Mouse (Mus musculus) hindbrain, embryonic 11.5 days (tissue): Measurements from ENCODE around the gene Higd1a. TPM values are rescaled to one million over a fixed set of nuclear protein-coding genes. Genes with fewer than 3 reads are reported as not detected.

Source experiments
- ATAC-seq: fragments of 200-750 bp; cut with Nextera tagmentation; 2 replicates; pipeline ENCODE4 v1.8.0; 2017; ENCODE audit warnings: mild to moderate bottlenecking, moderate TSS enrichment, moderate library complexity; ENCODE audit not compliant: low FRiP score
- DNase-seq: peaks from one replicate; pipeline ENCODE4 v3.0.0-alpha.2; 2015; ENCODE audit warnings: low spot score
- H3K27ac ChIP-seq: fragments of 300-500 bp; sonication (generic); 2 replicates; pipeline ENCODE4 v1.5.1; 2014; ENCODE audit warnings: mild to moderate bottlenecking, low read depth, low read length
- H3K27me3 ChIP-seq: fragments of 300-500 bp; sonication (generic); 2 replicates; pipeline ENCODE4 v1.6.1; 2014; ENCODE audit warnings: mild to moderate bottlenecking, low read length, moderate library complexity, mixed read lengths; ENCODE audit not compliant: control insufficient read depth, insufficient read depth
- H3K36me3 ChIP-seq: fragments of 300-500 bp; sonication (generic); 2 replicates; pipeline ENCODE4 v1.6.1; 2014; ENCODE audit warnings: mild to moderate bottlenecking, low read length, moderate library complexity, mixed read lengths; ENCODE audit not compliant: control insufficient read depth, insufficient read depth
- H3K4me1 ChIP-seq: fragments of 300-500 bp; sonication (generic); replicated peaks from 2 replicates; pipeline ENCODE4 v1.6.1; 2014; ENCODE audit warnings: low read length, mixed read lengths; ENCODE audit not compliant: control insufficient read depth, insufficient read depth
- H3K4me2 ChIP-seq: fragments of 300-500 bp; sonication (generic); replicated peaks from 2 replicates; pipeline ENCODE4 v1.6.1; 2014; ENCODE audit warnings: mild to moderate bottlenecking, low read depth, low read length
- H3K4me3 ChIP-seq: fragments of 300-500 bp; sonication (generic); 2 replicates; pipeline ENCODE4 v1.5.1; 2014; ENCODE audit warnings: low read depth, low read length
- H3K9ac ChIP-seq: fragments of 300-500 bp; sonication (generic); 2 replicates; pipeline ENCODE4 v1.6.1; 2014; ENCODE audit warnings: low read depth, low read length
- H3K9me3 ChIP-seq: fragments of 300-500 bp; sonication (generic); 2 replicates; pipeline ENCODE4 v1.6.1; 2016; ENCODE audit warnings: low read length; ENCODE audit not compliant: control insufficient read depth
- WGBS: fragments of 180-500 bp; shearing (Covaris S2); extraction: QIAGEN DNeasy Blood & Tissue Kit; methylation state at CpG from one replicate; pipeline ENCODE4 v1.1.7; 2014; 5-methylcytosine and 5-hydroxymethylcytosine counted together
- polyA plus RNA-seq: library from polyadenylated mRNA; unstranded; fragments of >200 nt; fragmentation: Nextera tagmentation; extraction: Ambion mirVana; gene quantifications from 2 replicates; pipeline ENCODE4 v1.2.1, GENCODE M21; 2014

The Higd1a gene
- polyA plus RNA-seq, 1 experiment from 2014 or later = 149 TPM

- 82% methylated on average over 5 of the region's 5 CpGs for WGBS
- no peaks in the 10 kb centered on the region for H3K27me3 ChIP-seq
Observed at GRCm38 (mm10) chr9:121900282-121900855, 42.2 kb upstream of the Higd1a start.

GRCm38 (mm10) chr9:121899306-121899705 lies 41.1 kb upstream of the Higd1a start:
- DNase-seq (no peak), ATAC-seq (no peak)
- H3K9ac ChIP-seq = no peak overlapping the region
- no peak overlapping the region for H3K27ac ChIP-seq
- H3K4me3 ChIP-seq = no peak overlapping the region
- H3K4me2 ChIP-seq = no peak overlapping the region
- no peaks in the 10 kb centered on the region for H3K9me3 ChIP-seq
- no peaks in the 10 kb centered on the region for H3K4me1 ChIP-seq
- no peaks in the 10 kb centered on the region for H3K27me3 ChIP-seq
- 67% methylated on average over 6 of the region's 6 CpGs for WGBS
- no peaks in the 10 kb centered on the region for H3K36me3 ChIP-seq

More at GRCm38 (mm10) chr9:121900282-121900855, 42.2 kb upstream of the Higd1a start:
- H3K4me2 ChIP-seq = no peak overlapping the region
- H3K36me3 ChIP-seq = no peaks in the 10 kb centered on the region
- no peaks in the 10 kb centered on the region for H3K9me3 ChIP-seq
- H3K27ac ChIP-seq = no peak overlapping the region
- H3K9ac ChIP-seq = no peak overlapping the region
- H3K4me1 ChIP-seq = no peaks in the 10 kb centered on the region
- DNase-seq (no peak), ATAC-seq (no peak)
- no peak overlapping the region for H3K4me3 ChIP-seq

GRCm38 (mm10) chr9:121898245-121898644 lies 40.1 kb upstream of the Higd1a start, which contains the start of gene Ackr2:
Gene Ackr2, plus strand, starts transcription at chr9:121898355.
- WGBS = 81% methylated on average over 9 of the region's 9 CpGs
- H3K4me1 ChIP-seq = no peaks in the 10 kb centered on the region
- H3K36me3 ChIP-seq = no peaks in the 10 kb centered on the region
- no peak within 1 kb of the TSS for H3K9ac ChIP-seq
- H3K9me3 ChIP-seq = no peaks in the 10 kb centered on the region
- H3K27ac ChIP-seq = no peak within 1 kb of the TSS
- H3K4me2 ChIP-seq = no peak within 1 kb of the TSS
- no peak for ATAC-seq
- no peaks in the 10 kb centered on the region for H3K27me3 ChIP-seq
- no peak within 1 kb of the TSS for H3K4me3 ChIP-seq
- DNase-seq = no peak

- no peaks in the 10 kb centered on the region for H3K9me3 ChIP-seq
Observed at GRCm38 (mm10) chr9:121896820-121897219, 38.7 kb upstream of the Higd1a start.

GRCm38 (mm10) chr9:121895392-121895993 lies 37.3 kb upstream of the Higd1a start:
- ATAC-seq (no peak), DNase-seq (no peak)
- Histone ChIP-seq H3K9me3 (no peaks in the 10 kb centered on the region), H3K4me2 (no peak overlapping the region), H3K9ac (no peak overlapping the region), H3K27ac (no peak overlapping the region), H3K4me3 (no peak overlapping the region), H3K4me1 (no peaks in the 10 kb centered on the region), H3K27me3 (no peaks in the 10 kb centered on the region), H3K36me3 (no peaks in the 10 kb centered on the region)
- WGBS = 78% methylated on average over 7 of the region's 7 CpGs

More at GRCm38 (mm10) chr9:121896820-121897219, 38.7 kb upstream of the Higd1a start:
- 87% methylated on average over 4 of the region's 4 CpGs for WGBS
- DNase-seq (no peak), ATAC-seq (no peak)
- no peak overlapping the region for H3K4me3 ChIP-seq
- H3K4me1 ChIP-seq = no peaks in the 10 kb centered on the region
- H3K4me2 ChIP-seq = no peak overlapping the region
- H3K27me3 ChIP-seq = no peaks in the 10 kb centered on the region
- H3K9ac ChIP-seq = no peak overlapping the region
- H3K36me3 ChIP-seq = no peaks in the 10 kb centered on the region
- H3K27ac ChIP-seq = no peak overlapping the region

- H3K4me3 ChIP-seq = no peak overlapping the region
- DNase-seq = no peak
- H3K36me3 ChIP-seq = no peaks in the 10 kb centered on the region
- ATAC-seq = no peak
- H3K27me3 ChIP-seq = no peaks in the 10 kb centered on the region
- H3K9ac ChIP-seq = no peak overlapping the region
- no peak overlapping the region for H3K27ac ChIP-seq
- no peak overlapping the region for H3K4me2 ChIP-seq
- no peaks in the 10 kb centered on the region for H3K4me1 ChIP-seq
- 95% methylated on average over 7 of the region's 7 CpGs for WGBS
- no peaks in the 10 kb centered on the region for H3K9me3 ChIP-seq
Observed at GRCm38 (mm10) chr9:121894447-121894846, 36.3 kb upstream of the Higd1a start.

- no peak overlapping the region for H3K4me3 ChIP-seq
- H3K4me1 ChIP-seq = no peaks in the 10 kb centered on the region
- no peak overlapping the region for H3K27ac ChIP-seq
- no peaks in the 10 kb centered on the region for H3K36me3 ChIP-seq
- no peak for DNase-seq
- no peaks in the 10 kb centered on the region for H3K9me3 ChIP-seq
- no peaks in the 10 kb centered on the region for H3K27me3 ChIP-seq
- WGBS = 89% methylated on average over 12 of the region's 12 CpGs
- no peak overlapping the region for H3K9ac ChIP-seq
- no peak for ATAC-seq
- H3K4me2 ChIP-seq = no peak overlapping the region
Observed at GRCm38 (mm10) chr9:121892057-121892687, 34.0 kb upstream of the Higd1a start.

- no peak overlapping the region for H3K4me3 ChIP-seq
- no peaks in the 10 kb centered on the region for H3K27me3 ChIP-seq
- H3K4me1 ChIP-seq = no peaks in the 10 kb centered on the region
- H3K36me3 ChIP-seq = no peaks in the 10 kb centered on the region
- WGBS = 93% methylated on average over 9 of the region's 9 CpGs
- no peaks in the 10 kb centered on the region for H3K9me3 ChIP-seq
- no peak for DNase-seq
- no peak overlapping the region for H3K9ac ChIP-seq
- no peak overlapping the region for H3K4me2 ChIP-seq
- no peak for ATAC-seq
- no peak overlapping the region for H3K27ac ChIP-seq
Observed at GRCm38 (mm10) chr9:121891301-121891700, 33.1 kb upstream of the Higd1a start.
